Mouse (Mus musculus): ENCODE results near the gene Ivns1abp.
"Not testable (repeated sequence)": the region's sequence is repeated elsewhere in the genome, so short reads cannot be mapped to it uniquely, and the experiment has no call there.

The Ivns1abp gene

DNA sequence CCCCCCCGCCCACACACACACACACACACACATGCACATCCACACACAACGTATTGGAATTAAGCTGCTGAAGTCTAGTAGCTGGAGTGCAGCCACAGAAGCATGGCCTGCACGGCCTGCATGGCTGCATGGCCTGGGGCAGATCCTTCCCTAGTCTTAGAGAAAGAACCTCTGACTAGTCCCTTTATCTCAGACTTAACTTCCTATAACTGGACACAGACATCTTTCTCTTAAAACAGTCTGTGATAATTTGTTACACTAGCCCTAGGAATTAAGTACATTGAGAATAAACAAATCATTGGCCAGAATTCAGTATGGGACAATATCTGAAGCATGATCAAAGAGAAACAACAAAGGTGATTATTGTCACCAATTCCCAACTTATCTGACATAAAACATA lies 2.0 kb upstream of the Ivns1abp start:
- no peak for DNase-seq (ENCODE audit: low spot score)

DNA sequence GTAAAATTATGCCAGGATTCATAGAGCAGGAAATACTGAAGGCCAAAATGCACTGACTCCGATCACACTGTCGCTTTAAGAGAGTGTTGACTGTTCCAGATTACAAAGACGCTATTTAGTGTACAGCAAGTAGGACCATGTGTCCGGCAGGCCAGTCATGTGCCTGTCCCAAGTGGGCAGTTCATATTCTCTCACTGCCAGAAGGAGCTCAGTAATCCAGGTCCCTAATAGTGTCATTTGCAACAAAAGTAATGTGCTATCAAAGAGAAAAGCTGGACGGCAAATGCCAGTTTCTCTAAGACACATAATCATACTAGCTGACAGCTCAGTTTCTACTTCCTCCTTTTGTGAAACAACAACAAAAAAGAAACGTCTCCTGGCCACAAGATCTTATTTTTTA lies 1.3 kb upstream of the Ivns1abp start:
- DNase-seq (ENCODE audit: low spot score) = peak; percentile 51

DNA sequence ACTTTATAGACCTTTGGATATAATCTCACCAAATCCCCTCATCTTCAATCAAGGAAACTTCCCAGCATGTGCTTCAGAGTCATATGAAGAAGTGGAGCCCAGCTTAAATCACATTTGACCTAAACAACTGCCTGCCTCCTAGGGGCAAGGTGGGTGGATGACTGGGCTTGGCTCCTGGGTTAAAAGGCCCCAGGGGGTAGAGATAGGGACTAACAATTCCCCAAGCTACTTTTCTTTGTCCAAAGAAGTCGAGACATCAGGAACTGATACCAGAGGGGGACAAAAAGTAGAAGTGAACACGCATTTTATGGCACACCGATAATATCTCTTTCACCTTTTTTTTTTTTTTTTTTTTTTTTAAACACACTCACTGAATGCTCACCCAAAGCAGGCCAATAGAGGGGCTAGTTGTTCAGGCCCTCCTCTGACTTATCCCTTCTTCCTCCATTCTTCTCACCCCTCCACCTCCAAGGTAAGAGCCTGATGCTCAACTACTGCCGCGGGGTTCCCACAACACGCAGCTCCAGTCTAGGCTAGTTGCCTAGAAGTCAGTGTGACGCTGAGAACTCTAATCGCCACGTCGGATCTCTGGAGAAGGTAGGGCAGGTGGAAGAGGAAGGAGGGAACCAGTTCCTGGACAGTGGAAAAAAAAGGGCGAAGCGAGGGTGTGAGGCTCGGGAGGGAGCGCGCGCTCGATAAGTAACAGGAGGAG lies 550 bp upstream of the Ivns1abp start:
- peak; percentile 30 for DNase-seq (ENCODE audit: low spot score)

DNA sequence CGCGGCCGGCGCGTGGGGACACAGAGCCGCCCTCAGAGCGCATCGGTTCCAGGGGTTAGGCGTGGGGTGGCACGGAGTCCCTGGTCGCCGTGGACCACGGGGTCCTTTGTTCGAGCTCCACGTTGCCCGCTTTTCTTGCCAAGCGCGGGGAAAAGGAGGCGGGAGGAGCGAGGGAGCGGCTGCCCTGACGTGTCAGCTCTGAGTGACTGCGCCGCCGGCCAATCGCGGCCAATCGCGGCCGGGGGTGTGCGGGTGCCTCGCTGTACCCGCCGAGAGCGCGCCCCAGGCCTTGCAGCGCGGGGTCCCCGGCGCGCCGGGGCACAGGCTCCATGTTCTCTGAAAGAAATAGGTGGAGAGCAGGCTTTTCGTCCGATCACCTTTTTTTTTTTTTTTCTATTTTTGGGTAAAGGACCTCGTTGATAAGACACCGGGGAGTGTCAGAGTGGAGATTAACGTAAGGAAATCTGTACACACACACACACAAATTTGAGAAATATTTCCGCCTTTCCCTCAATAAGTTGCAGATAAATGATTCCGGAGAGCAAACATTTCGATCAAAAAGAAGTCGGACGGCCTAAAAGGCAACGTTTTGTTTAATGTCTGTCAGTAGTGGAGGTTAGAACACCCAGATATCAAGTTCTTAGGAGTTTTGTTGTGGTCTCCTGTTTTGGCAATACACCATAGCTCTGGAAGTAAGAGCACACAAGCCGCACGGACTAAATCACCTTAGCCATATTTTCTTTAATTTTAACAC lies 1.0 kb downstream of the Ivns1abp start:
- peak; percentile 89 for DNase-seq (ENCODE audit: low spot score)

DNA sequence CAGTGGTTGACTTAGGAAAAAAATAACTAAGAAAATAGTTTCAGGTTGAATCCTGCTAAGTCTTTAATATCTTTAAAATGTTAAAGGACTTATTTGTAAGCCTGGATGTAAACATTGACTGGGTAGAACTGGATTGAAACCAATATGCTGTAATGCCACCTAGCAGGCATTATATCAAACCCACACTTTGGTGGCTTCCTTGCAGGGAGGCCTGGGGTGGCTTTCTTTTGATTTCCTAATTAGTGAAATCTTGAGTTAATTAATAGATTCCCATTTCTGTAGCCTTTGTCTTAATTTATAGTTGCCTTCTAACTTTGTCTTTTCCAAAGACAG lies 1.6 kb downstream of the Ivns1abp start:
- DNase-seq (ENCODE audit: low spot score) = no peak

DNA sequence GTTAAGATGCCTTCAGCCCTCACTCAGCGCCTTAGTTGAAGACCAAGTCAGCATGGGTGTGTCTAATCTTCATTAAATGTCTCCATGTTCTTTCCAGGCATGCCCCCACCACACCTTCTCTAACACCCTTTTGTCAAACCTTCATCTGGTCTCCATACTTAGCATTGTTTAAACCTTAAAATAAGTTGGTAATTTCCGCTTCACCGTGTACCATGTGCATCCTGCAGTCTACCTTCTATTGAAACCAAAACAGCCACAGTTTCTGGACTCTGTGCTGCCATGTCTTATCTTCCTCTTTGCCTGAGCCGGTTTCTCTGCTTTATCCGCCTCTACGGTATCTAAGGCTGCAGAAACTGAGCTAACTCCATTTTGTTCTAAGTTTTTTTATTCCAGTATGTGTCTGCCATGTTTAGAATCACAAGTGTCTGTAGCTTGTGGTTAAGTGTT lies 2.4 kb downstream of the Ivns1abp start:
- no peak for DNase-seq (ENCODE audit: low spot score)

GRCm38 (mm10) chr1:151348293-151348692 lies 4.0 kb downstream of the Ivns1abp start:
- not testable (repeated sequence) for DNase-seq (ENCODE audit: low spot score)

GRCm38 (mm10) chr1:151352911-151353310 lies 8.6 kb downstream of the Ivns1abp start:
- peak; percentile 31 for DNase-seq (ENCODE audit: low spot score)

- no peak for DNase-seq (ENCODE audit: low spot score)
Observed at GRCm38 (mm10) chr1:151355994-151356393, 11.7 kb downstream of the Ivns1abp start.

DNA sequence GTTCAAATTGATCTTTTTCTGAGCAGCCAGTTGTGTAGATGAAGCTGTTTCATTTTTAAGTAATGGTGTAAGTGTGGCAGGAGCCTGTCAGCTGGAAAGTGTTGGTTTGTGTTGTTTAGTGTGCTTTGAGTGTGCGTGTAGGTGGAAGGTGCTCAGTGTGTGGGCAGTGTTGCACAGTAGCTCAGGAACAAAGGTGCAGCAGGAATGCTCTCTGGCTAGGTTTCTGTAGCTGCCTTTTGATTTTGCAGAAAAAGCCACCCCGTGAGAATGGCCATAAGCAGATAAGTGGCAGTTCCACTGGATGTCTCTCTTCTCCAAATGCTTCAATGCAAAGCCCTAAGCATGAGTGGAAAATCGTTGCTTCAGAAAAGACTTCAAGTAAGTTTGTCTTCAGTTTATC lies 15.1 kb downstream of the Ivns1abp start:
- DNase-seq (ENCODE audit: low spot score) = no peak

DNA sequence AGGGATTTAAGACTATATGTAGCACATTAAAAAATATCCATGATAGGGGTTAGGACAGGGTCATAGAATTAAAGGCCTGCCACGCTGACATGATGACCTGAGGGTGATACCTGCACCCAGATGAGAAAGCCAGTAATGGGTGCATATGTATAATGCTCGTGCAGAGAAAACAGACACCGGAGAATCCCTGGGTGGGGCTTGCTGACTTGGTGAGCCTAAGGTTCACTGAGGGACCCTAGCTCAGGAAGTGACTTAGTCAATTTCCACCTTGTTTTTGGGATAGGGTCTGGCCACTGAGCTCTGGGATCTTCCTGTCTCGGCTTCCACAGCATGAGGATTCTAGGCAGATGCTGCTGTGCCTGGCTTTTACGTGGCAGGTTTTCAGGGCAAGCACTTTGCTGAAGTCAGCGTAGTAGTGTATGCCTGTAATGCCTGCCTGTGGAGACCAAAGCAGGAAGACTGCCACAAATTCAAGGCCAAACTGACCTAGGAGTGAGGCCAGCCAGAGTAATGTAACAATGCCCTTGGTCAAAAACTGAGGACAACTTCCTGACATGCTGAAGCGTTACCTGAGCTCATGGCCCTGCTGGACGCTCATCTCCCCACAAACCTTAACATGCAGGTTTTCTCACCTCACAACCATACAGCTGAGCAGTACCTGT lies 22.8 kb downstream of the Ivns1abp start:
- no peak for DNase-seq (ENCODE audit: low spot score)

- no peak for DNase-seq (ENCODE audit: low spot score)
Observed at GRCm38 (mm10) chr1:151367721-151368324, 23.5 kb downstream of the Ivns1abp start.

DNA sequence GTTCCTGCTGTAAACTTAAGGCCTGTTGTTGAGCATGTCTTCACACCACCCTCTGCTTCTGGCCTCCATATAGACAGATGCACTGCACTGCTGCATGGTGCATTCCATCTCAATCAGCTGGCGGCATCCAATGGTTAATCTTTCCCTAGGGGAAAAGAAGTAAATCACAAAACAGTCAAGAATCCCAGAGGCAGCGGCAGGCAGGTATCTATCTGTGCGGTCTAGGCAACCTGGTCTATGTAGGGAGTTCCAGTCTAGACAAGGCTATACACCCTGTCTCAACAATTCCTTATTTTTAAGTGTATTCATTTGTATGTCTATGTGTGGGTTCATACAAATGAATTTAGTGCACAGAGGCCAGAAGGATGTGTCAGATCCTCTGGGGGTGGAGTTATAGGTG lies 24.2 kb downstream of the Ivns1abp start:
- DNase-seq (ENCODE audit: low spot score) = no peak

- no peak for DNase-seq (ENCODE audit: low spot score)
Observed at GRCm38 (mm10) chr1:151370573-151370972, 26.3 kb downstream of the Ivns1abp start.

DNA sequence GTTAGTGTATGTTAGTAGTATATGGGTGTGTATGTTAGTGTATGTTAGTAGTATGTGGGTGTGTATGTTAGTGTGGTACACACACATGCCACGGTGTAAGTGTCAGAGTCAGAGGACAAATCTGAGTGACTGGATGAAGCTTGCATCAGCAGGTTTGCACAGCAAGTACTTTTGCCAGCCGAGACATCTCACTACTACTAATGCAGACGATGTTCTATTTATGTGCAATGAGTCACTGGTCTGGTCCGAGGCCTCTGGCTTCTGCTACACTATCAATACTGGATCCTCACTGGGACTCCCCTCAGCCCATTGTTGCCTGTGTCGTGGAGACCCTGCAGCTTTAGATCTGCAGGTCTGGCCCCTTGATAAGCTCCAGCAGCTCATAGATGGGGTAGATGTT lies 27.3 kb downstream of the Ivns1abp start:
- DNase-seq (ENCODE audit: low spot score) = no peak

DNA sequence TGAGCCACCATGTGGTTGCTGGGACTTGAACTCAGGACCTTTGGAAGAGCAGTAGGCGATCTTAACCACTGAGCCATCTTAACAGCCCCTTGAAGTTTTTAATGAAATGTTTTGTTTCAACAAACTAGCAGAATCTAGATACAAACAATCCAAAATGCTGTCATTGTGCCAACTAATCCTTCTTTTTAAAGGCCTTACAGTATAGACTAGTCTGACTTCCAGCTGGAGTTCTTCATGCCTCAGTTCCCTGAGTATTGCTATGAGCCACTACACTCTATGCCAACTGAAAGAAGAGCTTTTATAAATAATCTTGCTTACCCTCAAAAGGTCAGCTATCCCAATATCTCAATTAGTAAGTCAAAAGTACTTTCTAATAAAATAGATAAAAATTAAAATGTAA lies 28.5 kb downstream of the Ivns1abp start:
- DNase-seq (ENCODE audit: low spot score) = no peak

DNA sequence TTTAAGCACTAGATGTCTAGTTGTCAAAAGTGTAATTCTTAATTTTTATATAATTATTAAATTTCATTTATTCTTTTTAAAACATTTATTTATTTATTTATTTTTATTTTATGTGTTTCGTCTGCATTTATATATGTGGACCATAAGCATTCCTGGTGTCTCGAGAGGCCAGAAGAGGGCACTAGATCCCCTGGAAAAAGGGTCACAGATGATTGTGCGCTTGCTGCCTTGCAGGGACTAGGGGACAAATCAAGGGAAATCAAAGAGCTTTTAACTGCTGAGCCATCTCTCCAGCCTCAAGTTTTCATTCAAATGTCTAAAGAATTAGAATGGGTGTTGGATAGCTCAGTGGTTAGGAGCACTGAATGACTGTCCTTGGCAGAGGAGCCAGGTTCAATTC lies 33.1 kb downstream of the Ivns1abp start:
- DNase-seq (ENCODE audit: low spot score) = no peak

DNA sequence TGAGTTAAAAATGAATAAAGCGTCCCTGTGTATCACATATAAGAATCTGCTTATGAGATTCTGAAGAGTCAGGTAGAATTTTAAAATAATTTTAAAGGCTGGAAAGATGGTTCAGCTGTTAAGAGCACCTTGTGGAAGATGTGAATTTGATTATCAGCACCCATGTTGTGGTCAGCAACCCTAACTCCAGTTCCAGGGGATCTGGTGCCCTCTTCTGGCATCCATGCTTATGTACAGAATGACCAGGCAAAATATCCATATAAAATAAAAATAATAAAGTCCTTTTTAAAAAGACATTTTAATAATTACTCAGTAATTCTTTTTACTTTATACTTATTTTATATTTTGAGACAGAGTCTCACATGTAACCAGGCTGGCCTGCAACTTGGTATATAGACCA lies 45.8 kb downstream of the Ivns1abp start:
- DNase-seq (ENCODE audit: low spot score) = peak; percentile 62

GRCm38 (mm10) chr1:151409827-151410226 lies 65.5 kb downstream of the Ivns1abp start:
- no peak for DNase-seq (ENCODE audit: low spot score)

Measured in adipocyte (in vitro differentiated cells).